Mouse (Mus musculus) spleen, adult 2 months (tissue): ENCODE measurements around the gene Eef1a1.

ENCODE experiments used
- CTCF ChIP-seq: fragments of 200-500 bp; IDR thresholded peaks from 2 replicates; pipeline ENCODE4 v1.5.1; 2011; ENCODE audit warnings: mild to moderate bottlenecking, inconsistent platforms; ENCODE audit not compliant: insufficient read depth, insufficient read length, insufficient replicate concordance; ENCODE audit errors: extremely low read depth
- POLR2A ChIP-seq: fragments of 200-500 bp; IDR thresholded peaks from 2 replicates; pipeline ENCODE4 v1.6.1; 2011; ENCODE audit warnings: low read depth, low read length, inconsistent platforms

- TF ChIP-seq CTCF (no peak), POLR2A (no peak)
Measured at GRCm38 (mm10) chr9:78488890-78489420, at the start of gene Eef1a1.
